Mouse (Mus musculus): ENCODE data around the gene Ntrk2. TPM values are rescaled to one million over a fixed set of nuclear protein-coding genes. Genes with fewer than 3 reads are reported as not detected.

Gene Ntrk2
- polyA plus RNA-seq, 1 experiment, result 204 TPM

DNA sequence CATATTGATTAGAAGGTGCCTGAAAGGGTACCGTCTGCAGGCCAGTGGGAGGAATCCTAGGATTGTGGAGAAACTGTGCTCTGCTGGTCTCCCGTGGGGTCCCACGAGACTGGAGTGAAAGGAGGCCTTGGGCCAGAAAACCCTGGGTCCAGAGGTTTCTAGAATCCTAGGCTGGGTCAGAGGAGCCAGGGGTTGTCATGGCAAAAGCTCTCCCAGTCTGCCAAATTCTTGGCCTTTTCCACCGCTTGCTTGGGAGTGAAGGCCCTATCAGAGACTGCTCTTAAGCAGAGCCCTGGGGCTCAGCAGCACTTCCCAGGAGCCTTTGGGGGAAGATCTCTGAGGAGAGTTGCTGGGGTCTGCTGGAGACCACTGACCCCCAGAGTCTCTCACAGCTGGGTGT, 25.6 kb downstream of the Ntrk2 start:
- Histone ChIP-seq H3K4me3 (ENCODE audit: insufficient read depth, low read depth, low read length) (no peak overlapping the region), H3K27ac (ENCODE audit: insufficient read depth, low read depth, low read length) (no peak overlapping the region; the same call in 1 of the 2 replicates), H3K4me1 (ENCODE audit: control insufficient read depth, insufficient read depth, low read length) (peaks cover 19% of the 10 kb centered on the region)
- TF ChIP-seq CTCF (IDR thresholded peaks at IDR 0.05; ENCODE audit: insufficient read depth, low read depth, low read length) (no peak), POLR2A (IDR thresholded peaks at IDR 0.05; ENCODE audit: insufficient read depth, low read depth, low read length) (no peak)
- 59% methylated on average over 4 of the region's 4 CpGs for WGBS

DNA sequence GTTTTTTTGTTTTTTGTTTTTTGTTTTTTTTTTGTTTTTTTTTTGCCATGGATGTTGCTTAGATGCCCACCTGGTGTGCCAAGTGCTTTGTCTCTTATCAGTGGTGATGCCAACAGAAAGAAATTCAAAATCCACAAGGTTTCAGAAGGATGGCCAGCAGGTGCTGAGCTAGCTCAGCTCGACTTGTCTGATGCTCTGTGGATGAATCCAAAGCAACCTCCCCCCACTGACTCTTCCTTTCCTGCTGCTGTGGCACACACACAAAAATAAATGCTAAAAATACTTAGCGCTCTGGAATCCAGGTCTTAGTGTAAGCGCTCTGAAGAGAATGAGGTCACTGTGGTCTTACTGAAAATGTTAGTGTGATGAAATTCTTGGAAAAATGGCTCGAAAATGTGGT, 28.4 kb downstream of the Ntrk2 start:
- 14% methylated on average over 4 of the region's 4 CpGs for WGBS
- H3K27ac ChIP-seq (ENCODE audit: insufficient read depth, low read depth, low read length), result peak overlapping the region; percentile 56
- H3K4me3 ChIP-seq (ENCODE audit: insufficient read depth, low read depth, low read length), result no peak overlapping the region
- TF ChIP-seq POLR2A (IDR thresholded peaks at IDR 0.05; ENCODE audit: insufficient read depth, low read depth, low read length) (no peak), CTCF (IDR thresholded peaks at IDR 0.05; ENCODE audit: insufficient read depth, low read depth, low read length) (no peak)
- peaks cover 18% of the 10 kb centered on the region for H3K4me1 ChIP-seq (ENCODE audit: control insufficient read depth, insufficient read depth, low read length)

DNA sequence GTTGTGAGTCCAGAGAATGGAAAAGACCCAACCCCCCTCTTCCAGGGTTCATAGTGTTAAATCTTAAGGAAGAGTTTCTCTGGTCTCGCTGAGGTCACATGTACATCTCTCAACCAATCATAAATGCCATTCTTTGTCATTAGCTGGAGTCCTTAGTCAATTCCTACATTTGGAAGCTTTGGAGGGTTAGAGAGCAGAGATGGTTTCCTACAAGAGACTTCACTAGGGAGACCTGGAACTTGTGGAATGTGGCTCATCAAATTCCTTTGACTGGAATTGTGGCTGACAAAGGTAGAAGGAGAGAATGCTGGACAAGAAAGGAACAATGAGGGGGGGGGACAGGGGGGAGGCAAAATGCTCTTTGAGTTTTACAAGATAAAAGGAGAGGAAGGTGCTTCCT, 30.5 kb downstream of the Ntrk2 start:
- Histone ChIP-seq H3K27ac (ENCODE audit: insufficient read depth, low read depth, low read length) (no peak overlapping the region), H3K4me3 (ENCODE audit: insufficient read depth, low read depth, low read length) (no peak overlapping the region), H3K4me1 (ENCODE audit: control insufficient read depth, insufficient read depth, low read length) (peaks cover 21% of the 10 kb centered on the region)
- WGBS, result 92% methylated on average over 1 of the region's 1 CpGs
- no peak for TF ChIP-seq CTCF (IDR thresholded peaks at IDR 0.05; ENCODE audit: insufficient read depth, low read depth, low read length)
- no peak for TF ChIP-seq POLR2A (IDR thresholded peaks at IDR 0.05; ENCODE audit: insufficient read depth, low read depth, low read length)

DNA sequence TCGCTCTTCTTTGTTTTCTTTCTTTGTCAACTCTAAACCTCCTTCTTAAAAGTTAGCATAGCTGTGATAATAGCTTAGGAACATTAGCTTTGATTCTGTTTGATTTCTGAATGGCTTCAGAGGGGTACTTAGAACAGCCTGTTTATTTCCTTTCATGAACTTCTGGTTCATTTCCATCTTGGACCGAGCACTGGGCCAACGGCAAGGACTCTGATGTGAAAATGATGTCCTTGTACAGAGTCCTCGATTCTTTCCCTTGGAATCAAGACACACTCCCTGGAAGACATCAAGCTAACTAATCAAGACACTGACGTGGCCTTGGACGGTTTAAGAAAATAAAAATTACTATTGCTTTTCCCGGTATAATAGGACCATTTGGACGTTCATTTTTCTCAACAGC, 31.7 kb downstream of the Ntrk2 start:
- no peak for TF ChIP-seq CTCF (IDR thresholded peaks at IDR 0.05; ENCODE audit: insufficient read depth, low read depth, low read length)
- no peak for TF ChIP-seq POLR2A (IDR thresholded peaks at IDR 0.05; ENCODE audit: insufficient read depth, low read depth, low read length)
- Histone ChIP-seq H3K27ac (ENCODE audit: insufficient read depth, low read depth, low read length) (no peak overlapping the region), H3K4me3 (ENCODE audit: insufficient read depth, low read depth, low read length) (no peak overlapping the region), H3K4me1 (ENCODE audit: control insufficient read depth, insufficient read depth, low read length) (peaks cover 16% of the 10 kb centered on the region)
- 56% methylated on average over 8 of the region's 8 CpGs for WGBS

DNA sequence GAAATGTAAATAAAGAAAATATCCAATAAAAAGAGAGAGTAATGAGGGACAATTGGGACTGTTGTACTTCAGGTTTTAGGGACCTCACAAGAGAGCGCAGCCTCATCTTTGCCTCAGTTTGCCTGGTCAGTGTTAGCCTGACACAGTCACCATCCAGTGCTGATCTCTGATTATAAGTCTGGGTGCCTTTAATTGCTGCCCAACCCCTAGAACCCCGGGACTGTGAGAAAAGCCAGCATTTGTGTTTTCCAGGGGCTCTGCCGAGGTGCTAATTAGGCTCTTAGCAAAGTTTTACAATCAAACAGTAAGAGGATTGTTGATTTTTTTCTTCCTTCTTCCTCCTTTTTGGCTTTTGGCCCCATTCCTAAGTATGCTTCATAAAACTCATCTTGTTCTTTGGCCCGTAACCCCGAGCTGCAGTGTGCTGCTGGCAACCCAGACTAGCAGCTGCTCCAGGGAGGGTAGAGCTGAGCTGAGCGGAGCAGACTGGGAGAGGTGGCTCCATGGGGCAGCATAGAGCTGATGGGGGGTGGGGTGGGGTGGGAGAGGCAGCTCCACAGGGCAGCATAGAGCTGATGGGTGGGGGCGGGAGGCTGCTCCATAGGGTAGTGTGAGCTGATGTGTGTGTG, 34.5 kb downstream of the Ntrk2 start:
- 25% methylated on average over 6 of the region's 7 CpGs for WGBS
- H3K4me3 ChIP-seq (ENCODE audit: insufficient read depth, low read depth, low read length), result no peak overlapping the region
- peaks cover 22% of the 10 kb centered on the region for H3K4me1 ChIP-seq (ENCODE audit: control insufficient read depth, insufficient read depth, low read length)
- 0 out of 2 replicates have a peak overlapping the region, but pooled peaks have one; percentile 18 for H3K27ac ChIP-seq (ENCODE audit: insufficient read depth, low read depth, low read length)
- no peak for TF ChIP-seq POLR2A (IDR thresholded peaks at IDR 0.05; ENCODE audit: insufficient read depth, low read depth, low read length)
- TF ChIP-seq CTCF (IDR thresholded peaks at IDR 0.05; ENCODE audit: insufficient read depth, low read depth, low read length), result no peak

DNA sequence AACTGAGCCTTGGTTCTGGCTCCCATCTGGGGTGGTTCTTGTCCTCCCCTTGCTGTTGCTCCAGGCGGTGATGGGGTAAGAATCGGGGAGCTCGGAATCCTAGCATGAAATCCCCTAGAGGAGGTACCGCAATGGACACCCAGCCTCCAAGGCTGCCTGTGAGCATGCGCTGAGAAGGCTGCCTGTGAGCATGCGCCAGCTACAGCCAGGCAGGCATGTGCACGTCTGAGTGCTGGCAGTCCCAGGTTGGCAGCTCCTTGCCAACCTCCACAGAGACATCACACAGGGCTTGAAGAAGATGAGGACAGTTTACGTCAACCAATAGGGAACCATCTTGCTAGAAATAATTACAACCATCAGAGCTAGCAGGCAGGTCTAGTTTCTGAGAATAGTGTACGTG, 37.5 kb downstream of the Ntrk2 start:
- TF ChIP-seq POLR2A (IDR thresholded peaks at IDR 0.05; ENCODE audit: insufficient read depth, low read depth, low read length) (no peak), CTCF (IDR thresholded peaks at IDR 0.05; ENCODE audit: insufficient read depth, low read depth, low read length) (no peak)
- Histone ChIP-seq H3K4me3 (ENCODE audit: insufficient read depth, low read depth, low read length) (no peak overlapping the region), H3K27ac (ENCODE audit: insufficient read depth, low read depth, low read length) (no peak overlapping the region), H3K4me1 (ENCODE audit: control insufficient read depth, insufficient read depth, low read length) (peaks cover 22% of the 10 kb centered on the region)
- 68% methylated on average over 9 of the region's 9 CpGs for WGBS

DNA sequence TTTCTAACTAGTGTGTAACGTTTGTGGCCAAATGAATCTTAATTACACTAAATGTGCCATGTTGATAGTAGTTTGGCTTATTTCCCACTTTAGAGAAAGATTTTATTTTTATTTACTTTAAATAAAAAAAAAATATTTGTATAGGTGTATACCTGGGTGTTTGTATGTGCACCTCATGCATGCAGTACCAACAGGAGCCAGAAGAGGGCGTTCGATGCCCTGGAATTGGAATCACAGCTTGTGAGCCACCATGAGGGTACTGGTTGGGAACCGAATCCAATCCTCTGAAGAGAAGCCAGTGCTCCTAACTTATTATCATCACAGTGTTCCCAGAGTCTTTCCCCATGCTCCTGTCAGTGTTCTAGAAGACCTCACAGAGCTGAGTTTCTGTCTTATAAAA, 42.2 kb downstream of the Ntrk2 start:
- no peak overlapping the region for H3K27ac ChIP-seq (ENCODE audit: insufficient read depth, low read depth, low read length)
- H3K4me1 ChIP-seq (ENCODE audit: control insufficient read depth, insufficient read depth, low read length), result peaks cover 9% of the 10 kb centered on the region
- WGBS, result 82% methylated on average over 4 of the region's 4 CpGs
- TF ChIP-seq POLR2A (IDR thresholded peaks at IDR 0.05; ENCODE audit: insufficient read depth, low read depth, low read length), result no peak
- TF ChIP-seq CTCF (IDR thresholded peaks at IDR 0.05; ENCODE audit: insufficient read depth, low read depth, low read length), result no peak
- no peak overlapping the region for H3K4me3 ChIP-seq (ENCODE audit: insufficient read depth, low read depth, low read length)

DNA sequence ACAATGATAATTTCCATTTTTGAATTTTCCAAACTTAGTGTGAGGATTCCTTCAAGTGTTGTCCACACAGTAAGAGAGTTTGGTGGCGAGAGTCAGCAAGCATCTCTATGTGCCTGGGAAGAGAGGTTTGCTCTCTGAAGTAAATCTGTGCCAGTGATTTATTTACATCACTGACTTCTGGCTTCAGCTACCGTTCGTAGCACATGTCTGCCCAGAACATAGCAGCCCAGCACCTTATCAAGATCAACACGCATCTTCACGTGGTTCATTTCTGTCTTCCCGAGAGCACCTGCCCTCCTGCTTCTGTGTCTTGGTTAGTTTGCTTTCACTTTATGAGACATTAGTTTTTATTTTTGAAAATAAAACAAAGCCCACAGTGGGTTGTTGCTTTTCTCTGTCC, 47.3 kb downstream of the Ntrk2 start:
- Histone ChIP-seq H3K4me3 (ENCODE audit: insufficient read depth, low read depth, low read length) (no peak overlapping the region), H3K27ac (ENCODE audit: insufficient read depth, low read depth, low read length) (no peak overlapping the region), H3K4me1 (ENCODE audit: control insufficient read depth, insufficient read depth, low read length) (no peaks in the 10 kb centered on the region)
- 78% methylated on average over 6 of the region's 6 CpGs for WGBS
- TF ChIP-seq POLR2A (IDR thresholded peaks at IDR 0.05; ENCODE audit: insufficient read depth, low read depth, low read length) (no peak), CTCF (IDR thresholded peaks at IDR 0.05; ENCODE audit: insufficient read depth, low read depth, low read length) (no peak)

DNA sequence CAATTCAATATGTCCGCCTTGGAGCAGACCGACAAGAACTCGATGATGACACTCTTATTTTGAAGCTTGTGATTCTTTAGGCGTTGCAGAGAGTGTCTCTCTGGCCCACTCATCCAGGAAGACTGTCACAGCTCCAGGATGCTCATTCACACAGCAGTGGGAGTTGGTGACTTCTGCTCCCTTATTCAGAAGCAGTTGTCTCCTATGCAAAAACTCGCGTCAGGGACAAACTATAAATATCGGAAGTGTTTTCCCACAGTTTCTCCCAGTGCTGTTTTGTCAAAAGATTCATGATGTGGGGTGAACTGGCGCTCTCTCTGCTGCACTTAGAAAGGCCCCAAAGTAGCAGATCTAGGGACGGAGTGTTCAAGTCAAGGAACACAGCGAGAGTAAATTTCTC, 59.9 kb downstream of the Ntrk2 start:
- 0 out of 2 replicates have a peak overlapping the region, but pooled peaks have one; percentile 6 for H3K27ac ChIP-seq (ENCODE audit: insufficient read depth, low read depth, low read length)
- 59% methylated on average over 10 of the region's 10 CpGs for WGBS
- TF ChIP-seq CTCF (IDR thresholded peaks at IDR 0.05; ENCODE audit: insufficient read depth, low read depth, low read length), result no peak
- no peak for TF ChIP-seq POLR2A (IDR thresholded peaks at IDR 0.05; ENCODE audit: insufficient read depth, low read depth, low read length)
- H3K4me1 ChIP-seq (ENCODE audit: control insufficient read depth, insufficient read depth, low read length), result peaks cover 14% of the 10 kb centered on the region
- no peak overlapping the region for H3K4me3 ChIP-seq (ENCODE audit: insufficient read depth, low read depth, low read length)

Data from olfactory bulb, adult 2 months (tissue).